Mouse (Mus musculus) lung, postnatal 0 days (tissue): Measurements from ENCODE around the gene Lhfpl2. TPM values are rescaled to one million over a fixed set of nuclear protein-coding genes. Genes with fewer than 3 reads are reported as not detected.

ENCODE experiments used
- ATAC-seq: fragments of 200-750 bp; cut with Nextera tagmentation; 2 replicates; pipeline ENCODE4 v1.8.0; 2017; ENCODE audit warnings: moderate library complexity
- DNase-seq: peaks from one replicate; pipeline ENCODE4 v3.0.0-alpha.2; 2016; ENCODE audit warnings: low spot score
- H3K27ac ChIP-seq: fragments of 300-500 bp; sonication (generic); 2 replicates; pipeline ENCODE4 v1.5.1; 2014; ENCODE audit warnings: antibody characterized with exemption, mild to moderate bottlenecking, low read length, mixed read lengths
- H3K27me3 ChIP-seq: fragments of 300-500 bp; sonication (generic); replicated peaks from 2 replicates; pipeline ENCODE4 v1.6.1; 2014; ENCODE audit warnings: low read length, mixed read lengths; ENCODE audit not compliant: insufficient read depth
- H3K36me3 ChIP-seq: fragments of 300-500 bp; sonication (generic); 2 replicates; pipeline ENCODE4 v1.6.1; 2014; ENCODE audit warnings: low read length, mixed read lengths; ENCODE audit not compliant: insufficient read depth
- H3K4me1 ChIP-seq: fragments of 300-500 bp; sonication (generic); 2 replicates; pipeline ENCODE4 v1.6.1; 2014; ENCODE audit warnings: antibody characterized with exemption, low read depth, low read length, mixed read lengths; ENCODE audit not compliant: insufficient read depth
- H3K4me2 ChIP-seq: fragments of 300-500 bp; sonication (generic); replicated peaks from 2 replicates; pipeline ENCODE4 v1.6.1; 2014; ENCODE audit warnings: low read depth, mild to moderate bottlenecking, low read length, moderate library complexity, mixed read lengths
- H3K4me3 ChIP-seq: fragments of 300-500 bp; sonication (generic); 2 replicates; pipeline ENCODE4 v1.5.1; 2014; ENCODE audit warnings: low read depth, low read length
- H3K9ac ChIP-seq: fragments of 300-500 bp; sonication (generic); replicated peaks from 2 replicates; pipeline ENCODE4 v1.6.1; 2014; ENCODE audit warnings: low read depth, mild to moderate bottlenecking
- H3K9me3 ChIP-seq: fragments of 300-500 bp; sonication (generic); 2 replicates; pipeline ENCODE4 v1.6.1; 2016; ENCODE audit warnings: low read length, mixed read lengths
- CTCF ChIP-seq: IDR thresholded peaks from 2 replicates; pipeline ENCODE4 v1.5.1; 2016; ENCODE audit warnings: antibody characterized with exemption, mild to moderate bottlenecking
- EP300 ChIP-seq: IDR thresholded peaks from 2 replicates; pipeline ENCODE4 v1.6.1; 2016; ENCODE audit warnings: antibody characterized with exemption, mild to moderate bottlenecking, control low read depth
- WGBS: fragments of 180-500 bp; shearing (Covaris S2); extraction: QIAGEN DNeasy Blood & Tissue Kit; methylation state at CpG from one replicate; pipeline ENCODE4 v1.1.7; 2014; 5-methylcytosine and 5-hydroxymethylcytosine counted together
- polyA plus RNA-seq: library from polyadenylated mRNA; unstranded; fragments of >200 nt; fragmentation: Nextera tagmentation; extraction: Ambion mirVana; gene quantifications from 2 replicates; pipeline ENCODE4 v1.2.1, GENCODE M21; 2015

Lhfpl2 gene
- polyA plus RNA-seq, 1 experiment from 2014 or later: 19.9 TPM

DNA sequence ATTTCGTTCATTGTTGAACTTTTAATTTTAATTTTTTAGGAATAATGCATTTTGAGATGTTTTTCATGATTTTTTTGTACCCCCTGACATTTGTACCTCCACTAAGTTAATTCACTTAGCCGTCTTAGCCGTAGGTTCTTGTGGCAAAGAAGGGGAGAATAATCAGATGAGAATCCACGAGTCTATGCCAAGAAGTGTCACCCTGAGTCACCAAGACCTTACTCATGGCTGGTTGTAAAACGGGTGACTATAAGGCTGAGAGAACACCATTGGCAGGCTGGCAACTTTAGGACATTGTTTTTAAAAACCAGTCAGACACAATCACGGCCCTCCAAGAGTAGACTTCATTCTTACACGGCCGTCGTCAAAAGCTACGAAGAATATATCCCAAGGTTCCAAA, 95.2 kb downstream of the Lhfpl2 start:
- DNase-seq: no peak
- 92% methylated on average over 10 of the region's 10 CpGs for WGBS
- ATAC-seq: no peak
- no peak overlapping the region for H3K9ac ChIP-seq
- no peaks in the 10 kb centered on the region for H3K36me3 ChIP-seq
- no peaks in the 10 kb centered on the region for H3K9me3 ChIP-seq
- no peak overlapping the region for H3K27ac ChIP-seq
- H3K4me2 ChIP-seq: no peak overlapping the region
- no peak for TF ChIP-seq CTCF
- no peak for TF ChIP-seq EP300
- no peaks in the 10 kb centered on the region for H3K27me3 ChIP-seq
- no peaks in the 10 kb centered on the region; the same call in 1 of the 2 replicates for H3K4me1 ChIP-seq
- H3K4me3 ChIP-seq: no peak overlapping the region

DNA sequence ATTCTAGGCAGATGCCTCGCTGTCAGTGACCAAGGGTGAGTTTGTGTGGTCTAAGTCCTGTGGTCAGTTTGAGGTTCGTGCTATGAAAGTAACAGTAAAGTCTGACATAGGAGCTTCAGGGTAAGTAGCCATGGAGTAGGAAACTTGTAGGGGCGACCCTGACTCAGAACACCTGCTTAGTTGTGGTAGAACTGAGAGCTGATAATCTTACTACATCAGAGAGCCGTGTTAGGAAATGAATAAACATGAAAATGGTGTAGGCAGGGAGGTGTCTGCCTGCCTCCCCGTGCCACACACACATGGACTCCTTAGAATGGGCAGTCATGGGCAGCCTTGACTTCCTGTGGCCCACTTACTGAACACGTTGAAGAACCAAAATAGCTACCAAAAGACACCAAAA, 96.1 kb downstream of the Lhfpl2 start:
- TF ChIP-seq CTCF (no peak), EP300 (no peak)
- H3K9ac ChIP-seq: no peak overlapping the region
- DNase-seq: no peak
- 79% methylated on average over 6 of the region's 6 CpGs for WGBS
- H3K27me3 ChIP-seq: no peaks in the 10 kb centered on the region
- H3K36me3 ChIP-seq: no peaks in the 10 kb centered on the region
- H3K4me2 ChIP-seq: no peak overlapping the region
- no peak overlapping the region for H3K27ac ChIP-seq
- no peak for ATAC-seq
- H3K4me3 ChIP-seq: no peak overlapping the region
- no peaks in the 10 kb centered on the region for H3K9me3 ChIP-seq
- H3K4me1 ChIP-seq: no peaks in the 10 kb centered on the region; the same call in 1 of the 2 replicates

DNA sequence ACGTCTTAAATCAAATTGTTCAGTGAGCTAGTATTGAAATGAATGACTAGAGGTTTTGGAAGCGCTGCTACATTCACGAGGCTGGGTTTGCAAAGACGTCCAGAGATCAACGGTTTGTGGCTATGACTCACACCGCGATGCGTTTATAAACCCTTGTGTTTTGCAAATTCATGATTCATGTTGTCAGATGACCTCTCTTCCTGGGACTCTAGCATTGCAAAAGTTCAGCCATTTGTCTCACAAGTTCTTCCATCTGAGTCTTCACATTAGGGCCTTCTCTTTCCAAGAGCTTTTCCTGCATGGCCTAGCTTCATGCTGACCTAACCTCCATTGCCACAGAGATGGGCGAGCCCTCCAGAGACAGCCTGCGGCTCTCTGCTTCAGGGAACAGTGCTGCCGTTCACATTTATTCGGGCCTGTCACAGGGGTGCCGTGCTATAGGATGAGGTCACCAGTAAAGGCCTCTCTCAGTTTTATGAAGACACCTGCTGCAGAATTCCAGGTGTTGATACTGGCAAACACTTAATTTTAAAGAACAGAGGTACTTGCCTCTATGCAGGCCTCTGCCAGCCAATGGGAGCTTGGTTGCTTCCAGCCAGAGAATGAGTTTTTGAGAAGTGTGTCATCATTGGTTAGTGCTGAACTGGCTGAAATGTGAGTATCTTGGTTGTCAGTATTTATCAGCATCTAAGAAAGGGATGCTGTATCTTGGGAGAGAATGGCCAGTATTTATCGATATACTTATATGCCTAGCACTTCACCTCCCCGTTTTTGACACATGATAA, 97.1 kb downstream of the Lhfpl2 start:
- peaks cover 8% of the 10 kb centered on the region; the same call in 1 of the 2 replicates for H3K4me1 ChIP-seq
- DNase-seq: peak; percentile 88
- no peak overlapping the region for H3K4me2 ChIP-seq
- no peaks in the 10 kb centered on the region for H3K27me3 ChIP-seq
- H3K27ac ChIP-seq: no peak overlapping the region
- peak; percentile 64 for ATAC-seq
- TF ChIP-seq EP300 (0 out of 2 replicates have a peak, but pooled peaks have one; percentile 44), CTCF (no peak)
- no peaks in the 10 kb centered on the region for H3K36me3 ChIP-seq
- H3K9me3 ChIP-seq: no peaks in the 10 kb centered on the region
- H3K4me3 ChIP-seq: no peak overlapping the region
- no peak overlapping the region for H3K9ac ChIP-seq
- 62% methylated on average over 15 of the region's 15 CpGs for whole genome bisulfite sequencing

DNA sequence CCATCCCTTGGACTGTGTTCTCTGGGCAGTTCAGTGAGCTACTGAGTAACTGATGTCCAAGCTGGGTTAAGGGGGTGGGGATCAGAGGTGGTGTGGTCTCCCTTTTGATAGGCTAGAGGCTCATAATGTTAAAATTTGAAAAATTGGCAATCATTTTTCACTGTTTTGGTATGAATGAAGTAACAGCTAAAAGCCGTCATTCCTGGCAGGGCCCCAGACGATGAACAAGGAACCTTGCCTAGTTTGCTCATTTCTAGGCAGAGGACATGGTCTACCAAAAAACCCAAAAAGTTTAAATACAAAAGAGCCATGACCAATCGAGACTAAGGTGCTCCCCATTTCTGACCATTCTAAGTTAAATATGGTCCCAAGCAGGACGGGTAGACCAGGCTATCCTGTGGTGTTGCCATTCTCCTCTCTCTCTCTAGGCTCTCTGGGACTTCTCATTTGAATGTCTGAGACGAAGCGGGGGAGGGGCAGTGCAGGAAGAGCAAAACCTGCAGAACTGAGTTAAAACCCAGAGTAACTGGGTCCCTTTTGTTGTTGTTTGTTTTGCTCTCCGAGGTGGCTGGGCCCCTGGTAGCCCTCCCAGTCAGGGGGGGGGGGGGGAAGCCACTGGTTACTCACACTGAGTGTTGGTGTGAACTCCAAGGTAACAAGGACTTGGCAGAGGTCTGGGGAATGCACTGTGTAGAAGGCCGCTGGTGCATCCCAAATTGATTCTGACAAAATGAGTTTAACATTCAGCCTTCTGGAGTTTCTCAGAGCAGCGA, 98.2 kb downstream of the Lhfpl2 start:
- H3K9me3 ChIP-seq: no peaks in the 10 kb centered on the region
- ATAC-seq (no peak), DNase-seq (no peak)
- peaks cover 8% of the 10 kb centered on the region; the same call in 1 of the 2 replicates for H3K4me1 ChIP-seq
- WGBS: 57% methylated on average over 9 of the region's 9 CpGs
- TF ChIP-seq CTCF (no peak), EP300 (no peak)
- H3K36me3 ChIP-seq: no peaks in the 10 kb centered on the region
- no peaks in the 10 kb centered on the region for H3K27me3 ChIP-seq
- H3K9ac ChIP-seq: no peak overlapping the region
- H3K4me3 ChIP-seq: no peak overlapping the region
- no peak overlapping the region for H3K27ac ChIP-seq
- no peak overlapping the region for H3K4me2 ChIP-seq

GRCm38 (mm10) chr13:94158864-94159477, 101.4 kb downstream of the Lhfpl2 start:
- TF ChIP-seq EP300 (no peak), CTCF (no peak)
- no peak overlapping the region for H3K4me2 ChIP-seq
- 39% methylated on average over 6 of the region's 6 CpGs for WGBS
- peaks cover 8% of the 10 kb centered on the region; the same call in 1 of the 2 replicates for H3K4me1 ChIP-seq
- H3K9ac ChIP-seq: no peak overlapping the region
- no peaks in the 10 kb centered on the region for H3K9me3 ChIP-seq
- DNase-seq: peak; percentile 54
- H3K27ac ChIP-seq: peak overlapping the region; percentile 51
- no peaks in the 10 kb centered on the region for H3K36me3 ChIP-seq
- no peak overlapping the region for H3K4me3 ChIP-seq
- peak; percentile 44 for ATAC-seq
- H3K27me3 ChIP-seq: no peaks in the 10 kb centered on the region
